Mouse (Mus musculus): ENCODE measurements around the gene Ms4a4a. TPM values are rescaled to one million over a fixed set of nuclear protein-coding genes. Genes with fewer than 3 reads are reported as not detected.

Ms4a4a gene
- total RNA-seq, 2 experiments from 2014 or later: 2.6 to 6.4 TPM

GRCm38 (mm10) chr19:11435058-11435834 lies 59.9 kb downstream of the Ms4a4a start:
- DNase-seq: no peak

Other genes with a start within 250 kb of the Ms4a4a start
- not detected for gene 1700017D01Rik, start 244.6 kb upstream of the Ms4a4a start, total RNA-seq (2021)
- not detected for gene 1700025F22Rik, start 210.2 kb upstream of the Ms4a4a start, total RNA-seq (2021)
- not detected for gene Ms4a13, start 178.8 kb upstream of the Ms4a4a start, total RNA-seq (2021)
- gene Ms4a12, start 143.1 kb upstream of the Ms4a4a start, total RNA-seq (2021): not detected
- gene Ms4a1, start 109.3 kb upstream of the Ms4a4a start, total RNA-seq (2021): 1 to 10 TPM; 3.6 to 4.1 TPM
- not detected for gene Ms4a5, start 91.7 kb upstream of the Ms4a4a start, total RNA-seq (2021)
- gene Ms4a14, start 61.1 kb upstream of the Ms4a4a start, total RNA-seq (2021): not detected
- 1 to 10 TPM in 1 of 2 experiments, under 1 TPM in 1; 0.96 to 1.8 TPM for gene Ms4a7, start 39.4 kb upstream of the Ms4a4a start, total RNA-seq (2021)
- 1 to 10 TPM; 1.3 to 1.5 TPM for gene Ms4a4c, start 29.2 kb downstream of the Ms4a4a start, total RNA-seq (2021)
- 1 to 10 TPM; 8.4 to 9.8 TPM for gene Ms4a4b, start 68.0 kb downstream of the Ms4a4a start, total RNA-seq (2021)
- 1 to 10 TPM; 4.7 to 8.4 TPM for gene Ms4a6c, start 93.8 kb downstream of the Ms4a4a start, total RNA-seq (2021)
- 1 to 10 TPM in 1 of 2 experiments, under 1 TPM in 1; 1.00 to 1.1 TPM for gene Gm8369, start 110.4 kb downstream of the Ms4a4a start, total RNA-seq (2021)
- gene Ms4a6b, start 141.0 kb downstream of the Ms4a4a start, total RNA-seq (2021): 1 to 10 TPM; 5.0 to 8.3 TPM
- gene Ms4a4d, start 161.3 kb downstream of the Ms4a4a start, total RNA-seq (2021): 1 to 10 TPM; 1.1 to 1.5 TPM
- 1 to 10 TPM; 2.7 to 3.8 TPM for gene Ms4a6d, start 229.3 kb downstream of the Ms4a4a start, total RNA-seq (2021)
- under 1 TPM; 0.12 to 0.24 TPM for gene Ms4a2, start 248.2 kb downstream of the Ms4a4a start, total RNA-seq (2021)